Mouse (Mus musculus) heart, postnatal 4 days (tissue): ENCODE measurements around the gene Elmod2. TPM values are rescaled to one million over a fixed set of nuclear protein-coding genes. Genes with fewer than 3 reads are reported as not detected.

ENCODE experiments used
- DNase-seq: peaks from one replicate; pipeline ENCODE4 v3.0.0; 2021
- total RNA-seq, 2 experiments: library from RNA; stranded (reverse); gene quantifications; 2 replicates each; pipeline ENCODE4 v1.2.3; 2021

Gene Elmod2
- total RNA-seq, 2 experiments from 2014 or later: 8.3 to 9.5 TPM

DNA sequence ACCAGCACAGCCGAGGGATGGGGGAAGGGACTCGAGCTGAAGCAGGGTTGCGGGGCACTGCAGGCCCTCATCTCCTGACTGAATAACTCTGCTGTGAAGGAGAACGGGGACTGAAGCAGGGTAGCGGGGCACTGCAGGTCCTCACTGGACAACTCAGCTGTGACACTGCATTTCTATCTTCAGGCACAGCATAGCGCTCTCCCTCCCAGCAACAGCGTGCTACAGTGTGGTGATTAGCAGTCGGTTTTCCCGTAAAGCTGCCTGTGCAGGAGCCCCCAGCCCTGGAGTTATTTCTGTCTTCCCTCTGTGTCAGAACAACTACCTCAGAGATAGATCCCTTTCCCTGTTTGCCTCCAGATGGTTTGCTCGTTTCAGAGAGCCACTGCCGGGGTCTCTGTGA lies 57.8 kb downstream of the Elmod2 start:
- no peak for DNase-seq

DNA sequence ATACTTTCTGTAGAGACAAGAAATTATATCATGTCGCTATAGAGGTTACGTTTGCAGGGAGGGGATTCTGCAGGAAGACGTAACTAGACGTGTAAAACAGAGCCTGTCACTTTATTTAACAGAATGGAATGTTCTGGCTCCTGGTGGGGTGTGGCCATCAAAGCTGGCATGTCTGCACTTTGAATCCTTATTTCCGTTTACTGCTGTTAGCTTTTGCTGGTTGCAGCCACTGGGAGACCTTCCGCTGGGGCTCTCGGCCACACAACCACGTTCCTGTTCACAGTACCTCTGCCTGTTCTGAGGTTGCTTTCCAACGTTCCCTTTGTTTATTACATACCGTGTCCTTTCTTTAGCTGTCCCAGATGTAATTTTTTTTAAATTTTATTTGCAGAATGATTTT lies 59.8 kb downstream of the Elmod2 start:
- no peak for DNase-seq

DNA sequence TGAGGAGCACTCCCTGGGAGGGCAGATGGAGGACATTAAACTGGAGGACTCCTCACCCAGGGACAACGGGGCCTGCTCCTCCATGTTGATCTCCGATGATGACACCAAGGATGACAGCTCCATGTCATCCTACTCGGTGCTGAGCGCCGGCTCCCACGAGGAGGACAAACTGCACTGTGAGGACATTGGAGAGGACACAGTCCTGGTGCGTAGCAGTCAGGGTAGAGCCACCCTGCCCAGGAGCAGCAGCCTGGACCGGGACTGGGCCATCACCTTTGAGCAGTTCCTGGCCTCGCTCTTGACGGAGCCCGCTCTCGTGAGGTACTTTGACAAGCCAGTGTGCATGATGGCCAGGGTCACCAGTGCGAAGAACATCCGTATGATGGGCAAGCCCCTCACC lies 61.1 kb downstream of the Elmod2 start:
- no peak for DNase-seq

Other genes starting within 250 kb of the Elmod2 start
- gene Tbc1d9, start 167.1 kb downstream of the Elmod2 start, total RNA-seq: 1 to 10 TPM; 7.0 to 8.3 TPM
- under 1 TPM in 1 of 2 experiments, not detected in 1; 0.33 TPM for gene Gm10645, start 166.3 kb downstream of the Elmod2 start, total RNA-seq
- gene Ucp1, start 42.1 kb downstream of the Elmod2 start, total RNA-seq: 10 to 100 TPM; 10.4 to 21.3 TPM
- not detected for gene Mgat4d, start 16.0 kb upstream of the Elmod2 start, total RNA-seq
- gene Clgn, start 57.4 kb upstream of the Elmod2 start, total RNA-seq: not detected
- gene Scoc, start 125.9 kb upstream of the Elmod2 start, total RNA-seq: 10 to 100 TPM; 49.1 to 54.0 TPM
- gene Olfr370, start 203.3 kb upstream of the Elmod2 start, total RNA-seq: not detected
- gene Ndufb7, start 234.2 kb upstream of the Elmod2 start, total RNA-seq: 100 to 1,000 TPM; 517 to 525 TPM